Mouse (Mus musculus) heart, embryonic 16.5 days (tissue): Measurements from ENCODE around the gene 1700010B08Rik. TPM values are rescaled to one million over a fixed set of nuclear protein-coding genes. Genes with fewer than 3 reads are reported as not detected.

Experiments used
- ATAC-seq: fragments of 200-750 bp; cut with Nextera tagmentation; replicated peaks from 2 replicates; pipeline ENCODE4 v1.8.0; 2017; ENCODE audit warnings: moderate number of reproducible peaks; ENCODE audit not compliant: insufficient read depth, low FRiP score; ENCODE audit errors: extremely low read depth
- H3K27ac ChIP-seq: fragments of 300-500 bp; sonication (generic); 2 replicates; pipeline ENCODE4 v1.5.1; 2014; ENCODE audit warnings: mild to moderate bottlenecking, low read length, control low read depth, moderate library complexity
- H3K27me3 ChIP-seq: fragments of 300-500 bp; sonication (generic); 2 replicates; pipeline ENCODE4 v1.6.1; 2014; ENCODE audit warnings: low read length, mixed read lengths; ENCODE audit not compliant: control insufficient read depth, insufficient read depth
- H3K36me3 ChIP-seq: fragments of 300-500 bp; sonication (generic); 2 replicates; pipeline ENCODE4 v1.6.1; 2014; ENCODE audit not compliant: control insufficient read depth, insufficient read depth
- H3K4me1 ChIP-seq: fragments of 300-500 bp; sonication (generic); 2 replicates; pipeline ENCODE4 v1.6.1; 2014; ENCODE audit warnings: low read length, mixed read lengths; ENCODE audit not compliant: control insufficient read depth, insufficient read depth
- H3K4me2 ChIP-seq: fragments of 300-500 bp; sonication (generic); 2 replicates; pipeline ENCODE4 v1.6.1; 2014; ENCODE audit warnings: low read depth, mild to moderate bottlenecking, control low read depth, low read length
- H3K4me3 ChIP-seq: fragments of 300-500 bp; sonication (generic); 2 replicates; pipeline ENCODE4 v1.5.1; 2014; ENCODE audit warnings: mild to moderate bottlenecking, control low read depth, low read length
- H3K9ac ChIP-seq: fragments of 300-500 bp; sonication (generic); 2 replicates; pipeline ENCODE4 v1.6.1; 2014; ENCODE audit warnings: low read length, control low read depth
- H3K9me3 ChIP-seq: fragments of 300-500 bp; sonication (generic); replicated peaks from 2 replicates; pipeline ENCODE4 v1.6.1; 2016; ENCODE audit warnings: low read length; ENCODE audit not compliant: control insufficient read depth
- WGBS: fragments of 180-500 bp; shearing (Covaris S2); extraction: QIAGEN DNeasy Blood & Tissue Kit; methylation state at CpG from one replicate; pipeline ENCODE4 v1.1.7; 2014; 5-methylcytosine and 5-hydroxymethylcytosine counted together
- polyA plus RNA-seq: library from polyadenylated mRNA; unstranded; fragments of >200 nt; fragmentation: Nextera tagmentation; extraction: Ambion mirVana; gene quantifications from 2 replicates; pipeline ENCODE4 v1.2.1, GENCODE M21; 2015

1700010B08Rik gene
- polyA plus RNA-seq, 1 experiment from 2014 or later, result not detected

GRCm38 (mm10) chr2:173734426-173734825, 15.2 kb downstream of the 1700010B08Rik start:
- Histone ChIP-seq H3K4me1 (peaks cover 16% of the 10 kb centered on the region), H3K27ac (no peak overlapping the region), H3K4me2 (no peak overlapping the region), H3K4me3 (no peak overlapping the region), H3K9ac (no peak overlapping the region), H3K36me3 (peaks cover 3% of the 10 kb centered on the region; the same call in 1 of the 2 replicates), H3K27me3 (no peaks in the 10 kb centered on the region), H3K9me3 (no peaks in the 10 kb centered on the region)
- 60% methylated on average over 2 of the region's 2 CpGs for WGBS
- ATAC-seq, result no peak

DNA sequence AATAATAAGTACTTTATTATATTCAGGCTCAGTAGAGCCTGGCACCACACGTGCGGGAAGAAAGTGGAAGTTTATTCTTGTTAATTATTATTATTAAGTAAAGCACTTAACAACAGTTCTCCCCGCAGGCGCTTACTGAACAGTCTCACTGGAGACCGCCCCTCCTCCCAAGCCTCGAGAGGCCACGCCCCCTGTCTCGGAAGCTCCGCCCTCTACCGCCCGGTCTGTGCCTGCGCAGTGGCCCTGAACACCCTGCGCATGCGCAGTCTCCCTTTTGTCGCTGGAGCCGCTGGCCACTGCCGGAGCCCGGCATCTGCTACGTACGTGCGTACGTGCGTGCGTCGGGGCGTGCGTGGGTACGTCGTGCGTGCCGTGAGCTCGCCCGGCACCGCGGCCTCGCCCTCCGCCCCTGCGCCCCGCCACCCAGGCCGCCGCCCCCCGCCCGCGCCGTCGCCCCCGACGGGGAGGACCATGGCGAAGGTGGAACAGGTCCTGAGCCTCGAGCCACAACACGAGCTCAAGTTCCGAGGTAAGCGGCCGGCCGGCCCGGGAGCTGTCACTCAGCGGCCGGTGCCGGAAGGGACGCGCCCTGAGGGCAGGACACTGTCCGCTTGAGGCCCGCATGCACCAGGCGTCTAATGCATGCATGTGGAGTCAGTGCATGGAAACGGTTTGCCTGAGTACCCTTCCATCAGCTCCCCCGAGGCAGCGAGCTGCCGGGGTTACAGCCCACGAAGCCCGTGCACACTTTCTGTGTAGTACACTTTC, 18.2 kb downstream of the 1700010B08Rik start, which contains the start of gene Vapb:
TSS of gene Vapb (plus strand) at position 290 of the 768 bp plus-strand sequence.
- H3K4me2 ChIP-seq, result peak within 1 kb of the TSS; percentile 94
- peak within 1 kb of the TSS; percentile 95 for H3K9ac ChIP-seq
- H3K27me3 ChIP-seq, result no peaks in the 10 kb centered on the region
- peaks cover 3% of the 10 kb centered on the region; the same call in 1 of the 2 replicates for H3K36me3 ChIP-seq
- no peaks in the 10 kb centered on the region for H3K9me3 ChIP-seq
- H3K4me3 ChIP-seq, result peak within 1 kb of the TSS; percentile 93
- peak; percentile 99 for ATAC-seq
- peaks cover 10% of the 10 kb centered on the region for H3K4me1 ChIP-seq
- H3K27ac ChIP-seq, result peak within 1 kb of the TSS; percentile 80
- WGBS, result under 1% methylated on average over 58 of the region's 70 CpGs

GRCm38 (mm10) chr2:173738232-173738631, 19.0 kb downstream of the 1700010B08Rik start:
- Histone ChIP-seq H3K36me3 (peaks cover 3% of the 10 kb centered on the region; the same call in 1 of the 2 replicates), H3K27me3 (no peaks in the 10 kb centered on the region), H3K4me1 (peaks cover 10% of the 10 kb centered on the region), H3K4me3 (peak overlapping the region; percentile 93), H3K9me3 (no peaks in the 10 kb centered on the region), H3K27ac (no peak overlapping the region), H3K9ac (peak overlapping the region; percentile 95), H3K4me2 (peak overlapping the region; percentile 94)
- ATAC-seq, result no peak
- 63% methylated on average over 9 of the region's 9 CpGs for WGBS

DNA sequence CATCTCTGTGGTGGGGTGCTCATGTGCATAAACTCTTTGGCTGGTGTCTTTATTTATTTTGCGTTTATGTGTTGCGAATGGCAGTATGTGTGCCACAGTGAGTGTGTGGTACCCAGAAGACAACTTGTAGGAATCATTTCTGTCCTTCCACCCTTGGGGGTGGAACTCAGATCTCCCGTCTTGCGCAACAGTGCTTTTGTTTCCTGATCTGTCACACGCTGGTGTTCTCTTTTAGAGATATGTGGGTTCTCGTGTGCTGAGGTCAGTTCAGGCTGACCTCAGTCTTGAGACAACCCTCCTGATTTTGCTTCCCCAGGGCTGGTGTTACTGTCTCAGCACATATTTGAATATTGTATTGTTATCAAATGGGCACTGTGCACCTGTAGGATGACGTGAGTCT, 19.9 kb downstream of the 1700010B08Rik start:
- Histone ChIP-seq H3K27me3 (no peaks in the 10 kb centered on the region), H3K4me1 (peaks cover 10% of the 10 kb centered on the region), H3K9ac (no peak overlapping the region), H3K27ac (no peak overlapping the region), H3K9me3 (no peaks in the 10 kb centered on the region), H3K36me3 (peaks cover 3% of the 10 kb centered on the region; the same call in 1 of the 2 replicates), H3K4me2 (no peak overlapping the region), H3K4me3 (no peak overlapping the region)
- no peak for ATAC-seq
- 88% methylated on average over 7 of the region's 7 CpGs for WGBS

GRCm38 (mm10) chr2:173742090-173742489, 22.9 kb downstream of the 1700010B08Rik start:
- H3K9me3 ChIP-seq, result peaks cover 6% of the 10 kb centered on the region; the same call in 1 of the 2 replicates
- no peak overlapping the region for H3K4me3 ChIP-seq
- H3K4me2 ChIP-seq, result no peak overlapping the region
- no peak overlapping the region for H3K27ac ChIP-seq
- WGBS, result 86% methylated on average over 13 of the region's 13 CpGs
- no peaks in the 10 kb centered on the region for H3K27me3 ChIP-seq
- no peak for ATAC-seq
- peaks cover 10% of the 10 kb centered on the region for H3K4me1 ChIP-seq
- peaks cover 8% of the 10 kb centered on the region; the same call in 1 of the 2 replicates for H3K36me3 ChIP-seq
- H3K9ac ChIP-seq, result no peak overlapping the region

GRCm38 (mm10) chr2:173742744-173743143, 23.5 kb downstream of the 1700010B08Rik start:
- ATAC-seq, result no peak
- peaks cover 9% of the 10 kb centered on the region; the same call in 1 of the 2 replicates for H3K36me3 ChIP-seq
- H3K4me1 ChIP-seq, result peaks cover 10% of the 10 kb centered on the region
- 89% methylated on average over 9 of the region's 9 CpGs for WGBS
- H3K9me3 ChIP-seq, result peaks cover 6% of the 10 kb centered on the region; the same call in 1 of the 2 replicates
- no peak overlapping the region for H3K4me3 ChIP-seq
- H3K27me3 ChIP-seq, result no peaks in the 10 kb centered on the region
- no peak overlapping the region for H3K27ac ChIP-seq
- H3K4me2 ChIP-seq, result no peak overlapping the region
- no peak overlapping the region for H3K9ac ChIP-seq

DNA sequence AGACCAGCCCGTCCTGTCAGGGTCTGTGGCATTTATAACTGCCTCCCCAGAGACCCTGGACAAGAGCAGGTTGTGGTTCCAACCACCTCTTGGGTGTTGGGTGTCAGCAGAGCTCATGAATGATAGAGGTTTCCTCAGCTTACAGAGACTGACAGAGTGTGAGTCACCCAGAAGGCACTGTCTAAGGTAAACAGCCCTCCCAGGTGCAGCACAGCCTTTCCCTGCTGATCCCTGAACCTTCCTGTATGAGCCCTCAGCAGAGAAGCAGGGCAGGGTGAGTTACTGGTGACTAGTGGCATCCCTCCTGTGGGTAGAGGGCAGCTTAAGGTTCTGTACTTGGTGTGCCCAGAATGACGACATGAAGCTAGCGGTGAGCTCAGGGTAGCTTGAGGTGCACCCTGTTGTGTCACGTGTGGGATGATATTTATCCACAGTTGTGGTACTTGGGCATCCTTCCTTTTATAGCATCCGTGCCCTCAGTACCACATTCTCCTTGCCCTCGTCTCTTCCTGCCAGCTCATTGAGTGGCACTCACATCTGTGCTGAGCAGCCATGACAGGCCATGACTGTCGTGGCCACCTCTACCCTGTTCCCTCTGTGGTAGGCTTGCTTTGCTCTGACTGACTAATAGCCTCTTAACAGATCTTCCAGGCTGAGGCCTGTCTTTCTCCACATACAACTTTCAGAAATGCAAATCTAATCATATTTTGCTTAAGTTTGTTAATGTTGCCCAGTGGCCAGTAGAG, 25.0 kb downstream of the 1700010B08Rik start:
- H3K4me1 ChIP-seq, result peaks cover 7% of the 10 kb centered on the region
- no peaks in the 10 kb centered on the region for H3K27me3 ChIP-seq
- no peak overlapping the region for H3K4me3 ChIP-seq
- WGBS, result 81% methylated on average over 7 of the region's 7 CpGs
- H3K36me3 ChIP-seq, result peaks cover 6% of the 10 kb centered on the region; the same call in 1 of the 2 replicates
- H3K27ac ChIP-seq, result no peak overlapping the region
- no peak overlapping the region for H3K9ac ChIP-seq
- ATAC-seq, result no peak
- H3K4me2 ChIP-seq, result no peak overlapping the region
- H3K9me3 ChIP-seq, result peaks cover 6% of the 10 kb centered on the region; the same call in 1 of the 2 replicates

DNA sequence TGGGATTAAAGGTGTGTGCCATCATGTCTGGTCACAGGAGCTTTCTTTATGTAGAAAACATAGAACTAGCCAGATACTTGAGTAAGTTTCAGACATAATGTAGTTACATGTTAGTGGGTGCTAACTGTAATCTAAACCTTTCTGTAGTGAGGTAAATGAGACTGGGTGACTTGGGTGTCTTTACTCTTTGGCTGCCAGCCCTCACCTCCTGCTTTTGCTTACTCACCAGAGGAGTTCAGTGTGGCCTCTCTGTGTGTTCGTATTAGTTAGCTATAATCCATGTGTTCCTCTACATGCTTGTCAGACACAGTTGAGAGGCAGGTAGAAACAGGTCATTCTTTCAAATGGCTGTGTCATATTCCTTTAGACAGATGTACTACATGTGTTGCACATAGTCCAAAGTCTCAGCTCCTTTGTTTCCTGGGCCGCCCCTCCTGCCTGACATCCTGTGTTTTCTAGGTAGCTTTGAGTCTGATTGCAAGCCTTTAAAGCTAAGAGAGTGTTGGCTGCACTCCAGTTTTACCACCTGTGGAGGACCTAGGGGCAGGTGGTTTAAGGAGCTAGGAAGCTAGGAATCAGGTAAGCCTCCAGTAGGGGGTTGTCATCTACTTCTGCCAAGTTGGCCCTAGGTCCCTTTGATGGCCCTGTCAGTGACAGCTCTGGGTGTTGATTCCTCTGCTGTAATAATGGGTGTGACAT, 29.9 kb downstream of the 1700010B08Rik start:
- Histone ChIP-seq H3K27me3 (no peaks in the 10 kb centered on the region), H3K36me3 (peaks cover 6% of the 10 kb centered on the region; the same call in 1 of the 2 replicates), H3K4me3 (no peak overlapping the region), H3K9ac (no peak overlapping the region), H3K4me1 (peaks cover 8% of the 10 kb centered on the region), H3K9me3 (peaks cover 6% of the 10 kb centered on the region; the same call in 1 of the 2 replicates), H3K27ac (no peak overlapping the region), H3K4me2 (no peak overlapping the region)
- WGBS, result 81% methylated on average over 2 of the region's 2 CpGs
- ATAC-seq, result peak; percentile 37; the same call in 1 of the 2 replicates
